Mouse (Mus musculus): Measurements from ENCODE around the gene Mgat4e. TPM values are rescaled to one million over a fixed set of nuclear protein-coding genes. Genes with fewer than 3 reads are reported as not detected.

Mgat4e gene
- polyA plus RNA-seq, 1 experiment from 2014 or later: not detected

DNA sequence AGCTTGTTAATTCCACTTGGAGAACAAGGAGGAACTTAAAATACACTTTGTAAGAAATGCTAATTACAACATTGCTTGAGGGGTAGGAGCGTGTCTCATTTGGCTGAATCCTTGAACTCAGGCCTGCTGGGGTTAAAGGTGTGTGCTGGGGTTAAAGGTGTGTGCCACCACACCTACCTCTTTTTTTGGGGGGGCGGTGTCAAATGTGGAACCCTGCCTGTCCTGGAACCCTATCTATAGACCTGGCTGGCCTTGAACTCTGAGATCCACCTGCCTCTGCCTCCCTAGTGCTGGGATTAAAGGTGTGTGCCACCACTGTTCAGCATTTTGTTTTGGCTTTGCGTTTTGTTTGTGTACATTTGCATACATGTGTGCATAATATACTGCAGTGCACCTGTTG, 14.2 kb upstream of the Mgat4e start:
- no peaks in the 10 kb centered on the region for H3K9me3 ChIP-seq
- H3K36me3 ChIP-seq: no peaks in the 10 kb centered on the region
- no peaks in the 10 kb centered on the region for H3K27me3 ChIP-seq (replicated peaks)
- peaks cover 10% of the 10 kb centered on the region; the same call in 1 of the 2 replicates for H3K4me1 ChIP-seq (replicated peaks)
- no peak overlapping the region for H3K4me2 ChIP-seq (replicated peaks)
- no peak for ATAC-seq
- H3K9ac ChIP-seq: no peak overlapping the region
- no peak overlapping the region for H3K4me3 ChIP-seq (replicated peaks)
- no peak overlapping the region for H3K27ac ChIP-seq
- WGBS: 96% methylated on average over 3 of the region's 3 CpGs

DNA sequence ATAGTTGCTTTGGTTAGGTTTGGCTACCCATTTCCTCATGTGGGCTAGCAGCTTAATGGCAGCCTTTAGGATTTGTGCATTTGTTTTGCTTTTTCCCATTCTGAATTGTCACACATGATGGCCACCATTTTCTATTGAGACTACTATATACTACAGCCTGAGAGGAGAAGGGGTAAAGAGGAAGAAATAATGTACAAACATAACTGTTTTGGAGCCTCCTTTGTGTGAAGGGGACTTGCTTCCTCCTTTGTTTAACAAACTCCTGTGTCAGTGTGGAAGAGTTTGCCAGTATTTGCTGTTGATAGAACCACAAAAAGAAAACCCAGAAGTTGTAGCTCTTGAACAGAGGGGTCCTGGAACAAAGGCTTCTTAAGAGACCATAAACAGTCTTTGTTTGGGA, 13.0 kb upstream of the Mgat4e start:
- Histone ChIP-seq H3K4me3 (replicated peaks) (0 out of 2 replicates have a peak overlapping the region, but pooled peaks have one; percentile 100), H3K4me1 (replicated peaks) (peaks cover 10% of the 10 kb centered on the region; the same call in 1 of the 2 replicates), H3K27ac (no peak overlapping the region)

DNA sequence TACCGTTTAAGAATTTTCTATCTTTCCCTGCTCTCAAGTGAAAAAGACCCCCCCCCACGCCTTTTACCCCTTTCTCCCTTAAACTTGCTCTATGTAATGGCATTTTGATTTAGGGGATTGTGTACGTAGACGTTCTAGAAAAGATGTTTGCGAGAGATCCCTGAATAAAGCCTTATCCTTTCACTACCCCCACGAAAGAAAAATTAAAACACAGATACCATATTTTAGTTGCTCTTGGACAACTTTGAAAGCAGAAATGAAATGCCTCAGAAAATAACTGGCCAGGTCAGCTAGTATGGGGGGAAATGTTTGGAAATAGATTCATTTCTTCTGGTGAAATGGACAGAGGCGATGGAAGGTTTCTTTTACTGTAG, 12.3 kb upstream of the Mgat4e start:
- H3K27ac ChIP-seq: peak overlapping the region; percentile 94; the same call in 1 of the 2 replicates
- 10% methylated on average over 7 of the region's 7 CpGs for WGBS
- H3K4me2 ChIP-seq (replicated peaks): peak overlapping the region; percentile 67
- H3K9me3 ChIP-seq: no peaks in the 10 kb centered on the region
- no peaks in the 10 kb centered on the region for H3K36me3 ChIP-seq
- H3K4me3 ChIP-seq (replicated peaks): peak overlapping the region; percentile 100
- H3K4me1 ChIP-seq (replicated peaks): peaks cover 10% of the 10 kb centered on the region; the same call in 1 of the 2 replicates
- peak overlapping the region; percentile 97 for H3K9ac ChIP-seq
- no peaks in the 10 kb centered on the region for H3K27me3 ChIP-seq (replicated peaks)
- no peak for ATAC-seq

More for the DNA sequence above, 13.0 kb upstream of the Mgat4e start:
- peak overlapping the region; percentile 67 for H3K4me2 ChIP-seq (replicated peaks)
- H3K27me3 ChIP-seq (replicated peaks): no peaks in the 10 kb centered on the region
- H3K9me3 ChIP-seq: no peaks in the 10 kb centered on the region
- ATAC-seq: no peak
- no peaks in the 10 kb centered on the region for H3K36me3 ChIP-seq
- no peak overlapping the region for H3K9ac ChIP-seq

DNA sequence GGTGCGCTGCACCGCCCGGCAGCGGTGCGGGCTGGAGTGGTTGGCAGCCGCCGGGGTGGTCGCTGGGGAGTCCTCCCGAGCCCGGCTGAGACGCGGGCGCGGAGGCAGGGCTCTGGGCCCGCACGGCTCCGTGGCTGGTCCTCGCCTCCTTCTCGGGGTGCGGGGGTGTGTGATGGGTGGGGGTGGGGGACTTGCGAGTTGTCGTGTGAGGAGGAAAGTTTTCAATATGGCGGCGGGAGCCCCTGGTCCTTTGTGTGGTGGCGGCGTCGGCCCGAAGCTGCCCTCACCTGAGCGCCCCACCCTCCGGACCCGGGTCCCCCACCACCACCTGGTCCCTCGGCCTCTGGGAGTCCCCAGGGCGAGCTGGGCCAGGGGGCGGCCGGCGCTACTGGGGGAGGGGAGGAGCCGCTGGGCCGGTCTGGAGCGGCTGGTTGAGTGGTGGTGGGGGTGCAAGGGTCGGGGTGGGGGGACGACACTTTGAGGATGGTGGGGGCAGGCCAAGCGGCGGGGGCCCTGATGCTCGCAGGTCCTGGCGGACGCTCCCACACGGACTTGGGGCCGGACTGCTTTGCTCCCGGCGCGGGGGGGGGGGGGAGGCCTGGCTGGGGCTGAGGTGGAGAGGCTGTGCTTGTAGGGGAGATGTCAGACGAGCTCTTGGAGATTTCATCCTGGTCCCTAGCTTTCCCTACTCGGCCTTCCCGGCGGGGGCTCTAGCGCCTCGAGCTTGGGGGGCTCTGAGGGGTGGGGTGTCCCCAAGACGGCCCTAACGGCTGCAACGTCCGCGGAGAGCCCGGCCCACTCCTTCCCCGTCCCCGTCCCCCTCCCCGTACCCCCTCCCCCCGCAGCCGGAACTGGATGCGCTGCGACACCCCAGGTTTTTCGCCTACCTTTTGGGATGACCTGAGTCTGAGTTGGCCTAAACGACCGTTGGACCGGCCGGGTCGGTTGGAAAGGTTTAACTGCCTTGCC, 11.6 kb upstream of the Mgat4e start:
- under 1% methylated on average over 63 of the region's 76 CpGs for WGBS
- H3K9me3 ChIP-seq: no peaks in the 10 kb centered on the region
- no peaks in the 10 kb centered on the region for H3K36me3 ChIP-seq
- H3K27me3 ChIP-seq (replicated peaks): no peaks in the 10 kb centered on the region
- peak overlapping the region; percentile 97 for H3K9ac ChIP-seq
- ATAC-seq: peak; percentile 24
- H3K27ac ChIP-seq: peak overlapping the region; percentile 94
- H3K4me1 ChIP-seq (replicated peaks): peaks cover 12% of the 10 kb centered on the region
- H3K4me2 ChIP-seq (replicated peaks): peak overlapping the region; percentile 67
- H3K4me3 ChIP-seq (replicated peaks): peak overlapping the region; percentile 100

DNA sequence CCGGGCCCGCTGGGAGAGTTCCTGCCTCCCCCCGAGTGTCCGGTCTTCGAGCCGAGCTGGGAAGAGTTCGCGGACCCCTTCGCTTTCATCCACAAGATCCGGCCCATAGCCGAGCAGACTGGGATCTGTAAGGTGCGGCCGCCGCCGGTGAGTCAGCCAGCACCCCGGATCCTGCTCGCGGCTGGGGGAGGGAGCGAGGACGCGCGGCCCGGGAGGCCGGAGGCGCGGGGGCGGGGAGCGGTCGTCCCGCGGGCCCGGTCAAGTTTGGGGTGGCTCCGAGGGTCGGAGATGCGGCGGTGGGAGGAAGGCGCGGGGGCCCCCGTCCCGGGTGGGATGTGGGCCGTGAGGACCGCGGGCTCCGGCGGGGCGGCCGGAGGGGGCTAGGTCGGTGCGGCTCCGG, 10.9 kb upstream of the Mgat4e start:
- under 1% methylated on average over 50 of the region's 50 CpGs for WGBS
- Histone ChIP-seq H3K9ac (peak overlapping the region; percentile 97), H3K27me3 (replicated peaks) (no peaks in the 10 kb centered on the region), H3K27ac (peak overlapping the region; percentile 94), H3K4me2 (replicated peaks) (peak overlapping the region; percentile 67), H3K4me3 (replicated peaks) (peak overlapping the region; percentile 100), H3K36me3 (no peaks in the 10 kb centered on the region), H3K9me3 (no peaks in the 10 kb centered on the region), H3K4me1 (replicated peaks) (peaks cover 17% of the 10 kb centered on the region)
- ATAC-seq: peak; percentile 28

DNA sequence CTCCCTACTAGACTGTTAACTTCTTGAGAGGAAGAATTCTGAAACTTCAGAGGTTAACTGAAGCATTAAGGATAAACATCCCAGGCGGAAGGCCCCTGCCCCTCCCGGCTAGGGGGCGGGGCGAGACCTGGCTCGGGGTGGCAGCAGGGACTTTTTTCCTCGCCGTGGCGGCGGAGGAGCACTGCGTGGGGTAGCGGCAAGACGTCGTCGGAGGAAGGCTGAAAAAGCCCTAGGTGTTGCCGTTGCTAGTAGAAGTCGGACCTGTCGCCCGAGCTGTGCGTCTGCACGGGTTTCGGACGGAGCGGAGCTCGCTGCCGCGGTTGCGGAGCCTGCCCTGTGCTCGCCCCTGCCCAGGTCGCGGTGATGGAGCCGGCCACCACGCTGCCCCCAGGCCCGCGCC, 10.5 kb upstream of the Mgat4e start, which contains the start of gene Kdm5b:
Gene Kdm5b (plus strand): TSS at position 196 of the 400 bp plus-strand sequence.
- Histone ChIP-seq H3K9ac (peak within 1 kb of the TSS; percentile 97), H3K9me3 (no peaks in the 10 kb centered on the region), H3K4me1 (replicated peaks) (peaks cover 20% of the 10 kb centered on the region), H3K4me3 (replicated peaks) (peak within 1 kb of the TSS; percentile 100), H3K36me3 (no peaks in the 10 kb centered on the region), H3K27me3 (replicated peaks) (no peaks in the 10 kb centered on the region), H3K4me2 (replicated peaks) (peak within 1 kb of the TSS; percentile 67), H3K27ac (peak within 1 kb of the TSS; percentile 94)
- WGBS: under 1% methylated on average over 32 of the region's 34 CpGs
- peak; percentile 18 for ATAC-seq

DNA sequence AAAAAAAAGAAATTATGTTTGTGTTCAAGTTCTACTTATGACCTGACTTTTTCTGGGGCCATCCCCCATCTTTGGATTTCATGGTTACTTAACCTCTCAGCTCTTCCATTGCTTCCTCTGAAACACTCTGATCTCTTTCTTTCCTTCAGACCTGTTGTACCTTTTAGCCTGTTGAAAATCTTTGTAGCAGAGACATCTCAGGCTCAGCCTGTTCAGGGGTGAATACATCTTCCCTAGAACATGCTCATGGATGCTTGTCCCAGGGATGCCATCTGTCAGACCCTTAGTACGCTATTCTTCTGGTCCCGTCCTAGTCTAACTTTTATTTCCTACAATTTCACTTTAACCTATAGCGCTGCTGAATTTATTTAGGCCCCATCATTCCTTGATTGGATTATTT, 9.7 kb upstream of the Mgat4e start:
- Histone ChIP-seq H3K9ac (no peak overlapping the region), H3K36me3 (no peaks in the 10 kb centered on the region), H3K4me1 (replicated peaks) (peaks cover 20% of the 10 kb centered on the region), H3K27me3 (replicated peaks) (no peaks in the 10 kb centered on the region), H3K9me3 (no peaks in the 10 kb centered on the region), H3K4me2 (replicated peaks) (no peak overlapping the region), H3K4me3 (replicated peaks) (no peak overlapping the region), H3K27ac (peak overlapping the region; percentile 94; the same call in 1 of the 2 replicates)
- WGBS: 68% methylated on average over 3 of the region's 3 CpGs
- ATAC-seq: no peak

DNA sequence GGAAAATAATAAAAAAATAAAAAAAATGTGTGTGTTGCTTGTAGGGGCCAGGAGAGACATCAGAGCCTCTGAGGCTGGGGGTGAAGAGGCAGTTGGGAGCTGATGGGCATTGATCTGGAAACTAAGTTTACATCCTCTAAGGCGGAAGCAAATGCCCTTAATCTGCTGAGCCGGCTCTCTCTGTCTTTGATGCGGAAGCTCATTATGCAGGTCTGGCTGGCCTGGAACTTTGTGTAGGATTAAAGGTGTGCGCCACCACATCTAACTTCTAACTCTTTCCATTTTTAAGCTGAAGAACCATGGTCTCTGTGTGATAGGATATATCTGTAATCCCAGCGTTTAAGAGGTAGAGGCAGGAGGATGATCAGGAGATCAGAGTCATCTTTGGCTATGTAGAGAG, 9.0 kb upstream of the Mgat4e start:
- H3K27ac ChIP-seq: no peak overlapping the region
- H3K9ac ChIP-seq: no peak overlapping the region
- WGBS: 74% methylated on average over 5 of the region's 5 CpGs
- no peaks in the 10 kb centered on the region for H3K36me3 ChIP-seq
- peaks cover 20% of the 10 kb centered on the region for H3K4me1 ChIP-seq (replicated peaks)
- no peak overlapping the region for H3K4me3 ChIP-seq (replicated peaks)
- H3K9me3 ChIP-seq: no peaks in the 10 kb centered on the region
- no peak overlapping the region for H3K4me2 ChIP-seq (replicated peaks)
- H3K27me3 ChIP-seq (replicated peaks): no peaks in the 10 kb centered on the region
- ATAC-seq: no peak

DNA sequence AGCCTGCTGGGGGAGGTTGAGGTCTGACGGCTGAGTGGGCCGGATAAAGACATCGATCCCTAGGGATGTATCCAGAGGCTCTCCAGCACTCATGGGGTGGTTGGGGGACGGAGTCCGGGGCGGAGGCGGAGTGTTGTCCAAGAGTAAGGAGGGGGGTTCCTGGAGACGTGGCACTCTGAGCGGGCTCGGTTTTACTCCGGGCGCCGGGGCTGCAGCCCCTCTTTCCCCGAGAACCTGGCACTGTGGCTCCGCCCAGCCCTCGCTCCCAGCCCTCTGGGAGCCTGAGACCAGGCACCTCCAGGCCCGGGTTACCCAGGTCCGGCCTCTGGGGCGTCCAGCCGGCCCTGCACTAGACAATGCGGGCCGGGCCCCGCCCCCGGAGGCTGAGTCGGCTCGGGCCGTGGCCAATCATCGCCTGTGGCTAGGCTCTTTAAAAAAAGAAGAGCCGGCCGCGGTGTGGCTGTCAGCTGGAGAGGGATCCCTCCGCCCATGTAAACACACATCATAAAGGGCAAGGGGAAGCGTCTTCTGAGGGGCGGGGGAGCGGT, 7.3 kb upstream of the Mgat4e start:
- Histone ChIP-seq H3K27ac (peak overlapping the region; percentile 93), H3K36me3 (no peaks in the 10 kb centered on the region), H3K9me3 (no peaks in the 10 kb centered on the region), H3K4me2 (replicated peaks) (peak overlapping the region; percentile 94), H3K4me3 (replicated peaks) (peak overlapping the region; percentile 65), H3K4me1 (replicated peaks) (peaks cover 15% of the 10 kb centered on the region), H3K27me3 (replicated peaks) (no peaks in the 10 kb centered on the region), H3K9ac (peak overlapping the region; percentile 72)
- peak; percentile 96 for ATAC-seq
- WGBS: under 1% methylated on average over 35 of the region's 35 CpGs

DNA sequence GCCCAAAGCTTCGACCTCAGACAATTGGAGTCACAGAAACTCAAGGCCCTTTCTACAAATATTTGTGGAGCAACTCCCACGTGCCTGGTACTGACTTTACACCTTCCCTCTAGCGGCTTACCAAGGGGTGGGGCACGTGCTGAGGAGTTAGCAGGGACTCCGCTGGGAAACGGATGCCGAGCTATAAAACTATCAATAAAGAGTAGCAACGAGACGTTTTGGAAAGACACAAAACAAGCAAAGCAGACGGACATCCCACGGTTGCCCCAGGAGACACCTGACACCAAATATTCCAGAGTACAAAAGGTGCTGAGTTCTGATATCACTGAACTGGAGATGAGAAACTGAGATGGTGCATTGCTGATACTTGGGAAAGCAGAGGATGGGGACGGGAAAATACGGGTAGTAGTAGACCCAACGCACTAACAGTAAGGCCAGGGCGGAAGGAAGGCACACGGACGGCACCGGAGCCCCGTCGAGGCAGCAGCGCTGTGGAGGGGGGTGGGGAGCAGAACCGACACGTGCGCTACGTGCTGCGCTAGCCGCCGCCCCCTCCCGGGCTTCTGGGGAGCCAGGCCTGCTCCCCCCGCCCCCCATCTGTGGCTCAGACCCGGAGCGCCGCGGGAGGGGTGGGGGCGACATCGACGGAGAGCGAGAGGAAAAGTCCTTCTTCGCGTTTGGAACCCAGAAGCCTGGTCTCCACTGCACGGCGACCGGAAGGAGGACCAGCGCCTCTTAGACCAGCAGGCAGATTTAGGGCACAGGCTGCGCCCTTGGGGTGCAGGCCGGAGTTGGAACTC, 6.6 kb upstream of the Mgat4e start:
- under 1% methylated on average over 46 of the region's 46 CpGs for WGBS
- peak; percentile 37 for ATAC-seq
- H3K4me2 ChIP-seq (replicated peaks): peak overlapping the region; percentile 94
- peaks cover 13% of the 10 kb centered on the region for H3K4me1 ChIP-seq (replicated peaks)
- peak overlapping the region; percentile 65 for H3K4me3 ChIP-seq (replicated peaks)
- H3K9ac ChIP-seq: peak overlapping the region; percentile 72
- no peaks in the 10 kb centered on the region for H3K9me3 ChIP-seq
- no peaks in the 10 kb centered on the region for H3K27me3 ChIP-seq (replicated peaks)
- peak overlapping the region; percentile 93 for H3K27ac ChIP-seq
- no peaks in the 10 kb centered on the region for H3K36me3 ChIP-seq

DNA sequence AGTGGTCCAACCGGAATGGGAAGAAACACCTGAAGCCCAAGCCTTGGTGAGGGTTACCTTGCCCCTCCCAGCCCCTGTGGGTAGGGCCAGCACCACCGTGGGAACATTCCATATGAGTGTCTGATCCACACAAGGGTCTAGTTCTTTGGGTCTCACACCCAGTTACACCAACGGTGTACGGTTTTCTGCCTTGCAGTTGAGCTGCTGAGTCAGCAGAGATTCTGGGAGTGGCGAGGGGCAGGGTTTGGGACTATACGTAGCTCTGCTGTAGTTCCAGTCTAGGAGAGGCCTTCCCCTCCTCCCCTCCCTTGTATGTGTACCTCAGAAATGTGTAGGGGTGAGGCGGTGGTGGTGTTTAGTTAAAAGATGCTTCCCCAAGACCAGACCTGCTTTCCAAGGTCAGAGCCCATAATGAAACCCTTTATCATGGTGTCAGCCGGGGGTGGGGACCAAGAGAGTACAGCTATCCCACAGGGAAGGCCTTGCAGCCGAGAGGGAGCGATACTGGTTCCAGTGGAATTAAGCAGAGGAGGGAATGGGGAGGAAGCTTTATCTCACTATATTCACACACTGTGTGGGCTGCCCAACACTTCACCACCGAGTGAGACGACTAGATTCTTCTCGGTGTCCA, 5.9 kb upstream of the Mgat4e start:
- Histone ChIP-seq H3K27ac (peak overlapping the region; percentile 93), H3K9ac (no peak overlapping the region; the same call in 1 of the 2 replicates), H3K9me3 (no peaks in the 10 kb centered on the region), H3K4me2 (replicated peaks) (peak overlapping the region; percentile 94), H3K36me3 (no peaks in the 10 kb centered on the region), H3K4me3 (replicated peaks) (peak overlapping the region; percentile 65; the same call in 1 of the 2 replicates), H3K4me1 (replicated peaks) (peaks cover 13% of the 10 kb centered on the region), H3K27me3 (replicated peaks) (no peaks in the 10 kb centered on the region)
- peak; percentile 42 for ATAC-seq
- WGBS: 17% methylated on average over 13 of the region's 13 CpGs

Measured in intestine, embryonic 15.5 days (tissue).